Mouse (Mus musculus): ENCODE measurements at regions not wholly inside any gene's neighbourhood (a gene's known extent, or its start where the extent isn't known, plus 50 kb on each side); places are given as distances from the start of the nearest gene placed in this dataset.

GRCm38 (mm10) chr12:92062731-92063130, 213.8 kb upstream of the Sel1l start:
- no peak for TF ChIP-seq CTCF (IDR thresholded peaks at IDR 0.05; ENCODE audit: insufficient read depth, low read length)
- TF ChIP-seq POLR2A (IDR thresholded peaks at IDR 0.05; ENCODE audit: borderline replicate concordance, extremely low read depth, low read depth, low read length): no peak

Data from lung, adult 2 months (tissue).